Mouse (Mus musculus) cerebellum, postnatal 14 days (tissue): ENCODE measurements at regions not wholly inside any gene's neighbourhood (a gene's known extent, or its start where the extent isn't known, plus 50 kb on each side); places are given as distances from the start of the nearest gene placed in this dataset.
A peak's percentile ranks its signal among the peaks of the same experiment; 100 is the strongest.

Experiments used
- DNase-seq, 2 experiments: peaks; one replicate each; pipeline ENCODE4 v3.0.0; 2021; ENCODE audit warnings: mixed read lengths in 2 of 2

DNA sequence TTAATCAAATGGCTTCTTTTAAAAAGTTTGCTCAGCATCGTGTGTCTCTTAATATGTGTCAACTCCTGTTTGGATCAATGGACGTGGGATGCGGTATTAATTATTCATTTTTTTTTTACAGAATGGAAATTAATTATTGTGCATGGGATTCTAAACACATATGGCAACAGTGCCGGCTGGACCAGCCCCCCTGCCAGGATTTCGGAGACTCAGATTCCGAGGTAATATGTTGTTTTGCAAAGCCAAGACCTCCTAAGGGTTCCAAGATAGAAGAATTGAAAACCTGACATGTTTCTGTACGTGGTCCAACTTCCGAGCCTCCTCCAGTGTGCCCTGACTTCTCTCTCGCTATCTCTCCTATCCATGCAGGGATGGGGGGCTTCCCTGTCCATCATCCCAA, 170.4 kb downstream of the 3110018I06Rik start:
- DNase-seq: peak; percentile 30

DNA sequence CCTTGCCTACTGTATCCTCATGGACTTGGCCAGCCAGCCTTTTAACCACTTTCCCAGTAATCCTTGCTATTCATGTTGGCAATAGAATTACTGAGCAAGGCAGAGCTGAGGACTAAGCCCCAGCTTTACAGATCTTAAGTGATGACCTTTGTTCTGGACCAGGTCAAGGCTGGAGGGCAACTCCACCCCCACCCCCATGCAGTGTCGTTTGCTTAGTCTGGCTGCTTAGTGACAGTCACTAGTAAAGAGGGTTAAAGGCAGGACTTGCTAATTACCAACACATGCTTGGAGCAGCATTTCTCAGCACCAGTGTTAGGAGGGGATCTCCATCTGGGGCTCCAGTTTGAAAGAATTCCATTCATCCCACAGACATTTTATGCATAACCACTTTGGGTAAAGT, 174.2 kb downstream of the 3110018I06Rik start:
- DNase-seq: no peak

- no peak for DNase-seq
Measured at GRCm38 (mm10) chr12:107667836-107668235, 179.4 kb downstream of the 3110018I06Rik start.

GRCm38 (mm10) chr12:107669046-107669445, 180.6 kb downstream of the 3110018I06Rik start:
- no peak for DNase-seq

DNA sequence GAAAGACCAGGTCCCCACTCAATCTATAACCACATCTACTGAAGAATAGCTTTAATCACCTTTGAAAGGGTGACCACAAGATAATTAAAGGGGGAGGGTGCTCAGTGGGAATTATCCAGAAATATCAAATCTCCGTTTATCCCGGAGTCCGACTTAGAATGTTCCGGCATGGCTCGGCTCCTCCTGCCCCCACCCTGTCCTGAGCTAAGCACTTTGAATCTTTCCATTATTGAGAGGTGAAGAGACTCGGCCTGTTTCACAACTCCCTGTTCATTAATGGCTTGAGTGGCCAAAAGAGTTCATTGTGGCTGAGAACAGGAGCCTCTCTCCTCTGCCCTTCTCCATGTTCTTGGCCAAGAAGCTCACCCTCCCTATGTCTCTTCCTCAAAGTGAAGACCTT, 181.0 kb downstream of the 3110018I06Rik start:
- DNase-seq: no peak

DNA sequence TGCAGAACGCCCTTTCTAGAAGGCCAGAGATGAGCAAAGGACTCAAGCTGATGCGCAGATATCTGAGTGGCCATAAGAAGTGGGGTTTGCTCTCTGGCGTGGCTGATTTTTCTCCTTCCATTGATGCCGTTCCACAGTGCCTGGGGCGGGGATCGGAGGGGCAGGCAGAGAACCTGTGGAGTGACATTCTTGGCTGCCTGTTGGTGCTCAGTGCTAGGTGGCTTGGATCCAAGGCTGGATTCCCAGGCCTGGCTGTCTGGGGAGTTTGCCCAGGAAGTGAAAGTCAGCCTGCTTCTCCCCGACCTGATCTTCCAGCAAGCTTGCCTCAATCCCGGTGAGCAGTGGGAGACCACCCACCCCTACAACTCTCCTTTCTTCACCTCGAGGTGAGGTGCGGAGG, 181.5 kb downstream of the 3110018I06Rik start:
- DNase-seq: peak; percentile 33 to 49

- no peak for DNase-seq
Measured at GRCm38 (mm10) chr12:107677076-107677475, 188.6 kb downstream of the 3110018I06Rik start.

- no peak for DNase-seq
Measured at GRCm38 (mm10) chr12:107687447-107687846, 199.0 kb downstream of the 3110018I06Rik start.

DNA sequence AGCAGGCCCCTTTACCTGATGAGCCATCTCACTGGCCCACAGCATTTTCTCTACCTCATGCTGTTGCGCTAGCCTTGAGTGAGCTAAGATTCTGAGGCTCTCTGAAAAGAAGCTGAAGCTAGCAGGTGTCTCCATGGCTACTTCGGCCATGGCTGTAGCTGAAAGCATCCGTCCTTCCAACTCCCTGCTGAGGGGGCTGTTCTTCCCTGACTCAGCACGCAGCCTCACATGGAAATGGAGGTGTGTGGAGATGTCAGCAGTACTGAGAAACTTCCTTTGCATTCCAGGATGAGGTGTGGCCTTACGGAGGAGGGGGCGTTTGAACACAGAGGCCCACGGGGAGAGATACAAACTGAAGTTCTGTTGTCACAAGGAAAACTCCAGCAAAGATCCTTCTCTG, 201.0 kb downstream of the 3110018I06Rik start:
- DNase-seq: no peak

DNA sequence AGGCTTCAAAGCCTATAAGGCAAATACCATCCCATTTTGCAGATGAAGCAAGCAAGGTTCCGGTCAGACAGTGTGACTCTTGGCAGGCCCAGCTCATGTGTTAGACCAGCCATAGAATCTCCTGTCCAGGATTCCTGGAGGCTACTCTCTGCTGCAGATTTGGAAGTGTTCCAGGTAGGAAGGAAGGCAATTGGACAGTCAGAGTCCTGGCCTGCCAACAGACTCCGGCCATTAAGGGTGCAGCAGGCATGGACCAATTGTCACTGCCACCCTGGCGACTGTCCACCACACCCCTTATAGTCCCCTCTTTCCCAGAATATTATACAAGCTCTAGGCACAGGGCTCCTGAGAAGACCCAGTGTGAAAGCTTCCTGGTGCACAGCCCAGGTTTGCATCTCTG, 201.6 kb downstream of the 3110018I06Rik start:
- peak; percentile 48 to 63 for DNase-seq

DNA sequence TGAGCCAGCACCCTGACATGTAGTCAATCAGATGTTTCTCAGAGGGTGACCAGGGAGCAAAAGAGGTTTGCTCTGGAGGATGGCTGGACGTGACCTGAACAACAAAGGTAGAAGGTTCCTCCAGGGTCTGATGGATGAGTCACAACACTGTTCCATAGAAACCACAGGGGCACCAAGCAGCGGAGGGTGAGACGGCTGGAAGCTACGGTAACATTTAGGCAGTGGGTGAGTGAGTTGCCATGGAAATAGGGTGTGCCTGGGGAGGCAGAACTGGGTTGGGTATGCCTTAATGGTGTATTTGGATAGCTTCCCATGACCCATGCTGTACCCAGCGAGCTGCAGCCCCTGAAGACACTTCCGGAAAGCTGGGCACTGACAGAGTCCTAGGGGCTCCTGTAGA, 205.3 kb downstream of the 3110018I06Rik start:
- DNase-seq: no peak

DNA sequence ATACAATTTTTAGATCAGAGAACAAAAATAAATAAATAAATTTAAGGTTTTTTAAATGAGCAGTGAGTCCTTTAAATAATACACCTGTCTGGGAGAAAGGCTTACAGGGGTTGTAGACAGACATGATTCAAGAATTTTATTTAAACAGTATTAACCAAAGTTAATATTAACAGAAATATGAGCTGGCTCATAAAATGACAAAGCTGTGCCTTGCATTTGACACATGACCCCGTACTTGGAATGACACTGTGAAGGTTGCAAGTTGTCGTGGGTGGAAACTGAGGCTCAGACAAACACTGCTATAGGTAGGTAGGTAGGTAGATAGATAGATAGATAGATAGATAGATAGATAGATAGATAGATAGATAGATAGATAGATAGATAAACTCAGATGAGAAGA, 206.6 kb downstream of the 3110018I06Rik start:
- no peak for DNase-seq

GRCm38 (mm10) chr12:107695438-107696267, 207.2 kb downstream of the 3110018I06Rik start:
- DNase-seq: no peak

DNA sequence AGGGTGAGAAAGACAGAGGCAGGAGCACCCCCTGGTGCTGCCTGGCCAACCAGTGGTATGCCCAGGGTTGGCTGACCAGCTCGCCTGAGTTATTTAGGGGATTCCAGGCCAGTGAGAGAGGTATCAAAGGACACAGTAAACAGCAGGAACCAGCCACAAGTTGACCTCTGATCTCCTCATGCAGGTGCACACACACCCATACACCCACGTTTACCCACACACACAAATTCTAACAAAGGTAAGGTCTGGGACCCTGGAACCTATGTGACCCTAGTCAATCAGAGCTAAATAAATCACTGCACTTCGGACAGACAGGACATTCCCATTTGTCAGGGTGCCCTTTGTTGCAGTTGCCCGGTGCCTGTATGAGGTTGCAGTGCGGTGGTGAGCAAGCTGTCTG, 211.9 kb downstream of the 3110018I06Rik start:
- no peak for DNase-seq

GRCm38 (mm10) chr12:107700868-107701597, 212.6 kb downstream of the 3110018I06Rik start:
- DNase-seq: peak; percentile 28 to 31

DNA sequence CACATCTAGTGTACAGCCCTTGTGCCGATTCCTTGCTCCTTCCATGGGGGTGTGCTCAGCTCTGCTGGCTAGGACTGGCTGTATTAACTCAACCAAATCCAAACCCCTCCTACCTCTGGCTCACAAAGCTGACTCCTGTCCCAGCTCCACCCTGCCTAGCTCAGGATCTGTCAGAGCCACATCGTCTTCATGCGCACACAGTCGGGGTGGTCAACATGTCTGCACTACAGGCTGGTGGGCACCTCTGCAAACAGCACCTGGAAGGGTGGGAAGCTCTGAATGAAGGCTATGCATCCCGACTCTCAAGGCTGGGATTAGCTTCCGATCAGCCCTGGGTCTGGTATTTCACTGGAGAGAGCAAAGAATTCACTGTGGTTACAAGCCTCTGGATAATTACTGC, 220.4 kb downstream of the 3110018I06Rik start:
- DNase-seq: no peak

- DNase-seq: no peak
Measured at GRCm38 (mm10) chr12:107711017-107711416, 222.6 kb downstream of the 3110018I06Rik start.

GRCm38 (mm10) chr12:107711675-107712074, 223.2 kb downstream of the 3110018I06Rik start:
- no peak for DNase-seq

GRCm38 (mm10) chr12:107713191-107713590, 224.8 kb downstream of the 3110018I06Rik start:
- DNase-seq: no peak

DNA sequence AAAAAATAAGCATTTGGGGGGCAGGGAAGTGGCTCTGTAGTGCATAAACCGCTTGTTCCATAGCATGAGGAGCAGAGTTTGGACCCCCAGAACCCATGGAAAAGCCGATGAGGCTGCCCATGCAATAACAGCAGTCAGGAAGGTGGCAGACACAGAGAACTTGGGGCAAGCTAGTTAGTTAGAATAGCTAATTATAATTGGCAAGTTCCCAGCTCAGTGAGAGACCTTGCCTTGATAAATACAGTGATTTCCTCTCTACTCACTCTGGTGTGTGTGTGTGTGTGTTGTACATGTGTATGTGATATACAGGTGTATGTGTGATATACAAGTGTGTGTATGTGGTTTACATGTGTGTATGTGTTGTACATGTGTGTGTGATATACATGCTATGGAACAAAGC, 226.4 kb downstream of the 3110018I06Rik start:
- DNase-seq: no peak

GRCm38 (mm10) chr12:107715871-107716270, 227.4 kb downstream of the 3110018I06Rik start:
- DNase-seq: peak; percentile 49 to 55

DNA sequence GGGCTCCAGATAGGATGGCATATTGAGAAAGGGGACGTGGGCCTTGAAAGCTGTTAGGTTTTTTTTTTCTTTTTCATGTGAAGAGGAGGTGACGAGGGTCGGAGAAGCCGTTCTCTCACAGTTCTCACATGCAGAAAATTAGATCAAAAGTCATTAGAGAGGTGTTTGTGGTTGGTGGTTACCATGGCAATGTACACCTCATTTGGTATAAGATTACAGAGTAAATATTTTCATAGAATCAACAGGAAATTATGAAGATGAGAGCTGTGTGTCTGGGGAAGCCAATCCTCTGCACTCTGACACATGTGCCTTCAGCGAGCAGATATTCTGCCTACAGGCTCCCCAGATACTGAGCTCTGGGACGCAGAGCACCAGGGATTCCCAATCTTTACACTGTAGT, 232.5 kb downstream of the 3110018I06Rik start:
- no peak for DNase-seq

DNA sequence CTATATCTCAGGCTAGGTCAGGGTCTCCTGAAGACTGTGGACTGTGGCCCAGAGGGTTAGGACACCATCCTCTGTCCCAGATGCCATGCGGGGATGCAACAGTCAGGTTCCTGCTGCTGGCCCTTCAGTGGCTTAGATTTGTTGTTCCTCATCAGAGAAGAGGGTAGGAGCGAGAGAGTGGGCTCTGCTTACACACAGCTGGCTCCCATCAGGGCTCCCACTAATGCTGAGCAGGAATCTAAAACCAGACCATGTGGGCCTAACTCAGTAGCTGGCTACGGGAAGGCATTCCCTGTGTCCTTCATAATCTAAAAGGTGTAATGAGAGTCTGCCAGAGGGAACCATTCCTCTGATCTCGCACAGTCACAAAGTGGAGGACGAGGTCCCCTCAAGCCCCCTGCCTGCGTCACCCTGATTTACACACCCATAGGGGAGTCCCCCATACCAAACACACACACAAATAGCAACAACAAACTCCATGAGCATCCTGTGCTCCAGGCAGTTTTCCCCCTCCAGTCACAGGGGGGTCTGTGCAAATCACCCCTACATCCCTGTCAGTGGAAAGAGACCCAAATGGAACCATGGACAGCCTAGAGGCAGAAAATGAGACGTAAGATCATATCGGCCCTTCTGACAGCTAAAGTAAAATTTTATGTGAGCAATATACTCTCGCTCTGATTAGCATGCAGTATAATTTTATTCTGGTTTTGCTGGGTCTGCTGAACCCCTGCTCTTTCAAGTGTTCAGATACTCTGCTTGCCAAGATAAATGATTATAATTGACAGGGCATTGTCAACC, 234.8 kb downstream of the 3110018I06Rik start:
- no peak for DNase-seq
